Mouse (Mus musculus) lung, embryonic 14.5 days (tissue): ENCODE results near the gene Dennd1b. TPM values are rescaled to one million over a fixed set of nuclear protein-coding genes. Genes with fewer than 3 reads are reported as not detected.

ENCODE experiments used
- ATAC-seq: fragments of 200-750 bp; cut with Nextera tagmentation; 2 replicates; pipeline ENCODE4 v1.8.0; 2017; ENCODE audit warnings: mild to moderate bottlenecking, moderate TSS enrichment, moderate library complexity; ENCODE audit not compliant: insufficient read depth
- DNase-seq: peaks from one replicate; pipeline ENCODE4 v3.0.0-alpha.2; 2015
- H3K27ac ChIP-seq: fragments of 300-500 bp; sonication (generic); 2 replicates; pipeline ENCODE4 v1.5.1; 2014; ENCODE audit warnings: low read depth, mild to moderate bottlenecking, moderate library complexity
- H3K27me3 ChIP-seq: fragments of 300-500 bp; sonication (generic); 2 replicates; pipeline ENCODE4 v1.6.1; 2014; ENCODE audit warnings: low read length, control low read depth; ENCODE audit not compliant: insufficient read depth
- H3K36me3 ChIP-seq: fragments of 300-500 bp; sonication (generic); 2 replicates; pipeline ENCODE4 v1.6.1; 2014; ENCODE audit warnings: control low read depth; ENCODE audit not compliant: insufficient read depth
- H3K4me1 ChIP-seq: fragments of 300-500 bp; sonication (generic); 2 replicates; pipeline ENCODE4 v1.6.1; 2014; ENCODE audit warnings: antibody characterized with exemption, control low read depth; ENCODE audit not compliant: insufficient read depth
- H3K4me2 ChIP-seq: fragments of 300-500 bp; sonication (generic); 2 replicates; pipeline ENCODE4 v1.6.1; 2014; ENCODE audit warnings: mild to moderate bottlenecking
- H3K4me3 ChIP-seq: fragments of 300-500 bp; sonication (generic); 2 replicates; pipeline ENCODE4 v1.5.1; 2014; ENCODE audit warnings: low read depth, low read length
- H3K9ac ChIP-seq: fragments of 300-500 bp; sonication (generic); 2 replicates; pipeline ENCODE4 v1.6.1; 2014
- H3K9me3 ChIP-seq: fragments of 300-500 bp; sonication (generic); 2 replicates; pipeline ENCODE4 v1.6.1; 2016; ENCODE audit warnings: low read depth, low read length, control low read depth
- CTCF ChIP-seq: IDR thresholded peaks from 2 replicates; pipeline ENCODE4 v1.5.1; 2016; ENCODE audit warnings: antibody characterized with exemption, low read depth
- WGBS: fragments of 180-500 bp; shearing (Covaris S2); extraction: QIAGEN DNeasy Blood & Tissue Kit; methylation state at CpG from one replicate; pipeline ENCODE4 v1.1.7; 2014; 5-methylcytosine and 5-hydroxymethylcytosine counted together
- polyA plus RNA-seq: library from polyadenylated mRNA; unstranded; fragments of >200 nt; fragmentation: Nextera tagmentation; extraction: Ambion mirVana; gene quantifications from 2 replicates; pipeline ENCODE4 v1.2.1, GENCODE M21; 2014

Dennd1b gene
- polyA plus RNA-seq, 1 experiment from 2014 or later: 10.8 TPM

DNA sequence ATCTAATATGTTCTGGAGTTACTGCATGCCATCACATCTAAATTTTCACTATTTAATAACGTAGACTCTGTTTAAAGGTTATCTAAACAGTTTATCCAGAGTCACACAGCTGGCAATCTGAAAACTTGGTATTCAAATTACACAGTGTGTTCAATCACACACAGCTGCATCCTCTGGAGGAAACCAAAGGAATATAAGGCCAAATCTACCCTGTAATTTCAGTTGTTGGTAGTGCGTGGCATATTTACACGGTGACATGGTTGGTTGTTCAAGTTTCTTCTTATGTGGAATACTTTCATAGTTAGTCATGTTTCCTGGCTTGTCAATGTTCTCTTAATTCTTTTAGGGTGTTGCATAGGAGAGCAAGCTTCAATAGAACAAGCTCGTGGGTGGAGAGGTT is 247.3 kb downstream of the Dennd1b start:
- no peak overlapping the region for H3K4me3 ChIP-seq
- no peak overlapping the region for H3K27ac ChIP-seq
- TF ChIP-seq CTCF: no peak
- 0 out of 2 replicates have a peak, but pooled peaks cover under 1% of the 10 kb centered on the region for H3K4me1 ChIP-seq
- no peak overlapping the region for H3K9ac ChIP-seq
- ATAC-seq (no peak), DNase-seq (no peak)
- no peaks in the 10 kb centered on the region for H3K27me3 ChIP-seq
- WGBS: 52% methylated on average over 4 of the region's 4 CpGs
- H3K9me3 ChIP-seq: no peaks in the 10 kb centered on the region
- no peaks in the 10 kb centered on the region for H3K36me3 ChIP-seq
- no peak overlapping the region for H3K4me2 ChIP-seq

DNA sequence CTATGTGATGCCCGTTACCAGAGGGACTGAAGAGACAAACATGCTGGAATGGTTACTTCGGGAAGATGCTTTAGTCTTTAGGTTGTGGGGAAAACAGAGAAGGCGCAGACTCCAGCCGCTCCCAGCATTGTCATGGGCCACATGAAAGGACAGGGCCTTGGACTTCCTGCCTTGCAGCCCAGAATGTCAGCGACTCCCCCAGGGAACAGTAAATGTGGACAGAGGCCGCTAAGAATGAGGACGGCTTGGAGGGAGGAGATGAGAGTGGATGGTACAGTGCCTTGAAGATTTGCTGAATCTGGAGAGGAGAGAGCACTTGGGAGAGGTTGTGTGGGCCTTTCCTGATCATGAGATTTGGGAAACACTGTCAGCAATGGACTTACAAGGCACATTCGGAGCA is 252.1 kb downstream of the Dennd1b start:
- H3K27me3 ChIP-seq: no peaks in the 10 kb centered on the region
- H3K4me1 ChIP-seq: peaks cover 2% of the 10 kb centered on the region; the same call in 1 of the 2 replicates
- TF ChIP-seq CTCF: no peak
- no peak overlapping the region for H3K27ac ChIP-seq
- H3K9ac ChIP-seq: no peak overlapping the region
- WGBS: 75% methylated on average over 8 of the region's 8 CpGs
- DNase-seq (no peak), ATAC-seq (no peak)
- H3K4me3 ChIP-seq: no peak overlapping the region
- H3K36me3 ChIP-seq: no peaks in the 10 kb centered on the region
- H3K4me2 ChIP-seq: no peak overlapping the region
- no peaks in the 10 kb centered on the region for H3K9me3 ChIP-seq

DNA sequence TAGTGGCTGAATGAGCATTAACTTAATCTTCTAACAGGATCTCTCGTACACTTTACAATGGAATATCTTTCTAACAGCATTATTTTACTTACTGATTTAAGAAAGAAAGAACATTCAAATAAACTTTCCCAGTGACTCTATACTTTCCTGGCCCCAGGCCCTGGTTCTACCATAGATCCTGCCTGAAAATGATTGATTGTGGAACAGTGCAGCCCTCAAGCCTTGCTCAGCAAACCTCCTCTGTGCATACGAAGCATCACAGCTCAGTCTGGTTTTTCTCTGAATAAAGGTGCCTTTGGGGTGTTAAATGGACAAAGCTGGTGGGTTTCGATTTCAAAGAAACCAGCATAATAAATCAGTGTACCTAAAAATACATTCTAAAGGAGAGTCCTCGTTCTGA is 260.6 kb downstream of the Dennd1b start:
- 65% methylated on average over 4 of the region's 4 CpGs for WGBS
- Histone ChIP-seq H3K9me3 (no peaks in the 10 kb centered on the region), H3K9ac (no peak overlapping the region), H3K36me3 (no peaks in the 10 kb centered on the region), H3K27ac (no peak overlapping the region), H3K4me1 (no peaks in the 10 kb centered on the region), H3K4me3 (no peak overlapping the region), H3K27me3 (no peaks in the 10 kb centered on the region), H3K4me2 (no peak overlapping the region)
- no peak for ATAC-seq
- no peak for TF ChIP-seq CTCF
- DNase-seq: no peak

DNA sequence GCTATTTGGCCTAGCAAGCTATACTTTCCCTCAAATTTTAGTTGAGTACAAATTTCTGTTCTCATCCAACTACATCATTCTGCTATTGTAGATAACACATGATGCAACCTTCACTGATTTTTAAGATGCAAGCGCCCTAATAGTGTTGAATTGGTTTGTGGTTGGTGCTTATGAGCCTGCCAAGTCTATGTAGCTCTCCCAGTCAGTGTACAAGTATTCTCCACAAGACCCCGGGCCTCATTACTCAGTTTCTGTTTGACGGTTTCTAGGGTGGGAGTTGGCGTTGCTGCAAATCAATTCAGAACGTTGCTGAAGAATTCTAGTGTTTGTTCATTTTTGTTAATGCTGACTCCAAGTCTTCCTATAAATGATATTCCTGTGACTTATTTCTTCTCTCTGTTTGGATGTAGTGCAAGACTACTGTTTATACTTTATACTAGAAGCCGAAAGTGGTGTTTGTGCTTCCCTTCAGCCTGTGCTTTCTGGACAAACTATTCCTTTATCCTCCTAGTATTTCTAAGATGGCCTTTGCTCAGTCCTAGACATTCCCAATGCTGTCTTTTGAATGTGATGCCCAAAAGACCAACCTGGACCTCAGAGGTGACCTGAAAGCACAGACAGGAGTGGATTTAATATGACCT is 261.2 kb downstream of the Dennd1b start:
- no peaks in the 10 kb centered on the region for H3K27me3 ChIP-seq
- WGBS: 48% methylated on average over 6 of the region's 6 CpGs
- H3K9ac ChIP-seq: no peak overlapping the region
- H3K4me1 ChIP-seq: no peaks in the 10 kb centered on the region
- H3K4me3 ChIP-seq: no peak overlapping the region
- no peaks in the 10 kb centered on the region for H3K36me3 ChIP-seq
- no peak overlapping the region for H3K27ac ChIP-seq
- DNase-seq (no peak), ATAC-seq (no peak)
- no peak for TF ChIP-seq CTCF
- no peak overlapping the region for H3K4me2 ChIP-seq
- H3K9me3 ChIP-seq: no peaks in the 10 kb centered on the region

Other genes starting within 250 kb of the Dennd1b start
- gene Lhx9, start 114.9 kb upstream of the Dennd1b start, polyA plus RNA-seq: 0.05 TPM in 1 of 2 replicates, not detected in the other
- gene 2310009B15Rik, start 106.6 kb upstream of the Dennd1b start, polyA plus RNA-seq: 54.2 and 61.7 TPM in 2 replicates